In the genomic region with DNA sequence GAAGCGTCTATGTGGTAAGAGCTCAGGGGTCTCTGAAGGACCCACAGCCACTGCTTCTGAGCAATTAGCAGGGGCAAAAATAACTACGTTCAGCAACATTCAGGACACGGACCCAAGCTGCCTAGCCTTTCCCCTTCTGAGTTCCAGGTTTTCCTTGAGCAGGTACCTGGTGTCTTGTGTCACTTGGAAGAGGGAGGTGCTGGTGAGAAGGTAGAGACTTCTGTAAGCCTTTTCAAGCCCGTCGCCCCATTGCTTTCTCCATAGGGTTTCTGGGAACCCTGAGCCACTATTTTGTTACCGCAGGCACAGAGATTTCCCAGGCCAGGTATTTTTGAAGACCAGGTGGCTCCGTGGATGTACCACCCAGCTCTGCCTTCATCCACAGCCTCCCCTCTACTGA, we compare ENCODE assay signal across 23 mouse cellular contexts. TPM values are rescaled to one million over a fixed set of nuclear protein-coding genes. Genes with fewer than 3 reads are reported as not detected.
DNase-seq lines count a peak whose midpoint lies in the region; ATAC-seq lines count a peak whose summit lies in the region.
"Had no signal": no experiment of that assay in that cellular context is flagged by ENCODE, and none has a peak within 500 bp of the region (broad histone marks: within the 10 kb centered on the region; RNA-seq: fewer than 3 reads in every experiment).

No protein-coding gene starts in this region.

- peaks cover 80% of the 10 kb centered on the region for H3K27me3 ChIP-seq in heart, embryonic 10.5 days (ENCODE audit: insufficient read depth, poor library complexity, severe bottlenecking)
- H3K27me3 ChIP-seq in kidney, embryonic 14.5 days (ENCODE audit: control insufficient read depth, insufficient read depth, low read length) = peaks cover 65% of the 10 kb centered on the region
- H3K27me3 ChIP-seq in neural tube, embryonic 15.5 days (replicated peaks) = peaks cover 81% of the 10 kb centered on the region
- peaks cover 78% of the 10 kb centered on the region for H3K27me3 ChIP-seq in embryonic facial prominence, embryonic 15.5 days

- H3K4me3 ChIP-seq in heart, embryonic 10.5 days = peak overlapping the region; percentile 68; the same call in 1 of the 2 replicates
- H3K4me3 ChIP-seq in kidney, embryonic 14.5 days (ENCODE audit: low read length) = peak overlapping the region; percentile 57; the same call in 1 of the 2 replicates
- H3K4me3 ChIP-seq in neural tube, embryonic 15.5 days (replicated peaks) = 0 out of 2 replicates have a peak overlapping the region, but pooled peaks have one; percentile 44
- H3K4me3 ChIP-seq in embryonic facial prominence, embryonic 15.5 days (replicated peaks) = peak overlapping the region; percentile 42
- H3K4me3 ChIP-seq: megakaryocyte, embryonic 14.5 days had no signal

- WGBS in heart, embryonic 10.5 days = 15% methylated on average over 7 of the region's 7 CpGs
- 31% methylated on average over 7 of the region's 7 CpGs for WGBS in kidney, embryonic 14.5 days
- 27% methylated on average over 7 of the region's 7 CpGs for WGBS in neural tube, embryonic 15.5 days
- WGBS in embryonic facial prominence, embryonic 15.5 days = 19% methylated on average over 7 of the region's 7 CpGs

- DNase-seq in heart, embryonic 10.5 days (ENCODE audit: low spot score) = no peak
- DNase-seq in heart, adult 11 months = no peak
- DNase-seq in kidney, adult 18-20 months = no peak
- DNase-seq in neural tube, embryonic 10.5 days (ENCODE audit: extremely low spot score, low spot score) = no peak
- no peak for DNase-seq in thymus, postnatal 36 days
- DNase-seq: B cell, adult 2 months; cerebellum, adult 2 months; cerebellum, postnatal 36 days; gastrocnemius, postnatal 10 days; kidney, adult 8-10 months; kidney, postnatal 36 days; layer of hippocampus, adult 9-11 months; liver, postnatal 0 days; lung, postnatal 14 days; right cerebral cortex, adult 18-20 months; thymus, postnatal 4 days had no signal

- peaks cover 62% of the 10 kb centered on the region for H3K4me1 ChIP-seq in heart, embryonic 10.5 days
- H3K4me1 ChIP-seq in kidney, embryonic 14.5 days (ENCODE audit: control insufficient read depth, insufficient read depth, low read length) = peaks cover 33% of the 10 kb centered on the region; the same call in 1 of the 2 replicates
- H3K4me1 ChIP-seq in neural tube, embryonic 15.5 days = peaks cover 38% of the 10 kb centered on the region
- peaks cover 56% of the 10 kb centered on the region for H3K4me1 ChIP-seq in embryonic facial prominence, embryonic 15.5 days

- H3K36me3 ChIP-seq in heart, embryonic 10.5 days = no peaks in the 10 kb centered on the region
- H3K36me3 ChIP-seq in kidney, embryonic 14.5 days (ENCODE audit: control insufficient read depth, insufficient read depth, low read length) = no peaks in the 10 kb centered on the region
- H3K36me3 ChIP-seq in neural tube, embryonic 15.5 days = no peaks in the 10 kb centered on the region
- H3K36me3 ChIP-seq in embryonic facial prominence, embryonic 15.5 days = no peaks in the 10 kb centered on the region
- H3K36me3 ChIP-seq: limb, embryonic 12.5 days; neural tube, embryonic 12.5 days had no signal

- H3K9ac ChIP-seq in kidney, embryonic 14.5 days (ENCODE audit: low read depth, low read length) = no peak overlapping the region
- H3K9ac ChIP-seq in neural tube, embryonic 15.5 days (replicated peaks) = no peak overlapping the region
- H3K9ac ChIP-seq in embryonic facial prominence, embryonic 15.5 days = no peak overlapping the region
- H3K9ac ChIP-seq: limb, embryonic 12.5 days; liver, postnatal 0 days; neural tube, embryonic 12.5 days had no signal

- H3K4me2 ChIP-seq in kidney, embryonic 14.5 days (replicated peaks; ENCODE audit: low read depth, low read length) = no peak overlapping the region
- no peak overlapping the region for H3K4me2 ChIP-seq in neural tube, embryonic 15.5 days
- H3K4me2 ChIP-seq in embryonic facial prominence, embryonic 15.5 days (replicated peaks) = no peak overlapping the region

- H3K9me3 ChIP-seq in heart, embryonic 10.5 days = no peaks in the 10 kb centered on the region
- H3K9me3 ChIP-seq in kidney, embryonic 14.5 days (ENCODE audit: control insufficient read depth, low read length) = no peaks in the 10 kb centered on the region
- H3K9me3 ChIP-seq in neural tube, embryonic 15.5 days (replicated peaks) = no peaks in the 10 kb centered on the region
- no peaks in the 10 kb centered on the region for H3K9me3 ChIP-seq in embryonic facial prominence, embryonic 15.5 days (replicated peaks)
- H3K9me3 ChIP-seq: limb, embryonic 12.5 days; megakaryocyte, embryonic 14.5 days; neural tube, embryonic 12.5 days had no signal

- H3K27ac ChIP-seq in heart, embryonic 10.5 days = no peak overlapping the region
- no peak overlapping the region for H3K27ac ChIP-seq in kidney, embryonic 14.5 days (ENCODE audit: low read depth, low read length)
- H3K27ac ChIP-seq in neural tube, embryonic 15.5 days (replicated peaks) = no peak overlapping the region
- H3K27ac ChIP-seq in embryonic facial prominence, embryonic 15.5 days (replicated peaks) = no peak overlapping the region
- H3K27ac ChIP-seq: limb, embryonic 12.5 days; neural tube, embryonic 12.5 days had no signal

- no peak for ATAC-seq in kidney, embryonic 14.5 days (ENCODE audit: low FRiP score, low TSS enrichment)
- ATAC-seq in neural tube, embryonic 15.5 days (ENCODE audit: low FRiP score) = no peak
- ATAC-seq in embryonic facial prominence, embryonic 15.5 days (ENCODE audit: insufficient number of reproducible peaks, low FRiP score, low TSS enrichment, low read depth) = no peak
- ATAC-seq: liver, postnatal 0 days had no signal

RNA-seq across cellular contexts. Expression of gene Fgf8, which starts 0.9 kb away (rescaled TPM):
- polyA plus RNA-seq in heart, embryonic 10.5 days (2016; fragmentation: Nextera tagmentation; extraction: Ambion mirVana) = 1.9 and 8.8 TPM in 2 replicates
- polyA plus RNA-seq in kidney, embryonic 14.5 days (2014; fragmentation: Nextera tagmentation; extraction: Ambion mirVana) = 25.1 and 29.3 TPM in 2 replicates
- 0.13 and 0.31 TPM in 2 replicates for polyA plus RNA-seq in neural tube, embryonic 15.5 days (2015; fragmentation: Nextera tagmentation; extraction: Ambion mirVana)
- polyA plus RNA-seq in embryonic facial prominence, embryonic 15.5 days (2015; fragmentation: Nextera tagmentation; extraction: Ambion mirVana) = 0.15 and 0.21 TPM in 2 replicates
- polyA plus RNA-seq: cerebellum, adult 2 months; frontal cortex, adult 2 months; liver, postnatal 0 days; neural tube, embryonic 12.5 days had no signal

RNA-seq across cellular contexts. Expression of gene Npm3, which starts 5.8 kb away (rescaled TPM):
- 12.3 and 13.6 TPM in 2 replicates for polyA plus RNA-seq in heart, embryonic 10.5 days (2016; fragmentation: Nextera tagmentation; extraction: Ambion mirVana)
- polyA plus RNA-seq in kidney, embryonic 14.5 days (2014; fragmentation: Nextera tagmentation; extraction: Ambion mirVana) = 21.4 and 111 TPM in 2 replicates
- polyA plus RNA-seq in neural tube, embryonic 15.5 days (2015; fragmentation: Nextera tagmentation; extraction: Ambion mirVana) = 7.1 and 9.1 TPM in 2 replicates
- polyA plus RNA-seq in embryonic facial prominence, embryonic 15.5 days (2015; fragmentation: Nextera tagmentation; extraction: Ambion mirVana) = 17.0 and 17.9 TPM in 2 replicates

RNA-seq across cellular contexts. Expression of gene Mgea5, which starts 40.0 kb away (rescaled TPM):
- 39.6 and 52.5 TPM in 2 replicates for polyA plus RNA-seq in heart, embryonic 10.5 days (2016; fragmentation: Nextera tagmentation; extraction: Ambion mirVana)
- polyA plus RNA-seq in kidney, embryonic 14.5 days (2014; fragmentation: Nextera tagmentation; extraction: Ambion mirVana) = 46.3 and 67.8 TPM in 2 replicates
- polyA plus RNA-seq in neural tube, embryonic 15.5 days (2015; fragmentation: Nextera tagmentation; extraction: Ambion mirVana) = 64.6 and 71.2 TPM in 2 replicates
- polyA plus RNA-seq in embryonic facial prominence, embryonic 15.5 days (2015; fragmentation: Nextera tagmentation; extraction: Ambion mirVana) = 53.0 and 55.9 TPM in 2 replicates
